ENCODE assay signal across 8 mouse cellular contexts in the genomic region with DNA sequence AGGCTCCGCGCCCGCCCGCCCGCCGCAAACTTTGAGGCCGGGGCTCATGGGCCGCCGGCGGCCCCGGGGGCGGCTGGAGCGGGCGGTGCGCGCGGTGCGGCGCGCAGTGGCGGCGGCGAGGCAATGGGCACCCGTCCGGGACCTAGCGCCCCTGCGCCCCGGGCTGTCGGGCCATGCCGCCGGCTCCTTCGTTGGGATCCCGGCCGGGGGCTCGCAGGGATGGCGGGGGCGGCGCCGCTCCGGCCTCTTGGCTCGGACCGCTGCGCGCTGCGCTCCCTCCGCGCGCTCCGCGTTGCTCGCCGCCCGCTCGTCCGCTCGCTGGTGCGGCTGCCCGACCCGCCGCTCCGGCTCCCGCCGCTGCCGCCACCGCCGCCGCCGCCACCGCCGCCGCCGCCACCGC. TPM values are rescaled to one million over a fixed set of nuclear protein-coding genes. Genes with fewer than 3 reads are reported as not detected.
DNase-seq lines count a peak whose midpoint lies in the region; ATAC-seq and TF ChIP-seq lines count a peak whose summit lies in the region.

Cabp7 (minus strand) TSS at position 46 of the 400 bp plus-strand sequence.

- ATAC-seq in embryonic facial prominence, embryonic 15.5 days (ENCODE audit: insufficient number of reproducible peaks, low FRiP score, low TSS enrichment, low read depth): no peak
- ATAC-seq in intestine, embryonic 15.5 days: 0 out of 2 replicates have a peak, but pooled peaks have one; percentile 18
- peak; percentile 14; the same call in 1 of the 2 replicates for ATAC-seq in midbrain, postnatal 0 days (ENCODE audit: low FRiP score)

- DNase-seq in left cerebral cortex, adult 2 months (ENCODE audit: extremely low spot score in 1 of 2, low spot score in 2 of 2): no peak
- DNase-seq in left cerebral cortex, postnatal 4 days: no peak
- no peak for DNase-seq in midbrain, postnatal 0 days (ENCODE audit: low spot score)
- no peak for DNase-seq in adrenal gland, adult 8-10 months
- DNase-seq in cerebellum, postnatal 4 days (ENCODE audit: low spot score in 2 of 2): no peak
- no peak for DNase-seq in thymus, postnatal 14 days

- H3K4me1 ChIP-seq in embryonic facial prominence, embryonic 15.5 days: peaks cover 19% of the 10 kb centered on the region
- H3K4me1 ChIP-seq in intestine, embryonic 15.5 days (replicated peaks): peaks cover 13% of the 10 kb centered on the region
- H3K4me1 ChIP-seq in midbrain, postnatal 0 days (ENCODE audit: insufficient read depth, low read length): 0 out of 2 replicates have a peak, but pooled peaks cover 3% of the 10 kb centered on the region

- intact Hi-C loops in left cerebral cortex, adult 2 months (cut with DNase I): loop anchor here (5.0 kb wide), 1 partner anchor 76 kb away; no protein-coding TSS in a partner anchor
- intact Hi-C loops in left cerebral cortex, postnatal 4 days (cut with DNase I): no loop called here

- H3K27ac ChIP-seq in left cerebral cortex, adult 2 months: no peak within 1 kb of the TSS
- no peak within 1 kb of the TSS for H3K27ac ChIP-seq in embryonic facial prominence, embryonic 15.5 days (replicated peaks)
- no peak within 1 kb of the TSS for H3K27ac ChIP-seq in intestine, embryonic 15.5 days
- no peak within 1 kb of the TSS for H3K27ac ChIP-seq in midbrain, postnatal 0 days (ENCODE audit: low read depth, low read length)

- H3K9me3 ChIP-seq in embryonic facial prominence, embryonic 15.5 days (replicated peaks): no peaks in the 10 kb centered on the region
- no peaks in the 10 kb centered on the region for H3K9me3 ChIP-seq in intestine, embryonic 15.5 days
- H3K9me3 ChIP-seq in midbrain, postnatal 0 days (ENCODE audit: low read length): no peaks in the 10 kb centered on the region

- H3K9ac ChIP-seq in embryonic facial prominence, embryonic 15.5 days: no peak within 1 kb of the TSS
- H3K9ac ChIP-seq in intestine, embryonic 15.5 days: 0 out of 2 replicates have a peak within 1 kb of the TSS, but pooled peaks have one; percentile 4
- peak within 1 kb of the TSS; percentile 61 for H3K9ac ChIP-seq in midbrain, postnatal 0 days (replicated peaks; ENCODE audit: low read length, poor library complexity, severe bottlenecking)

- no peaks in the 10 kb centered on the region for H3K36me3 ChIP-seq in embryonic facial prominence, embryonic 15.5 days
- no peaks in the 10 kb centered on the region for H3K36me3 ChIP-seq in intestine, embryonic 15.5 days
- no peaks in the 10 kb centered on the region for H3K36me3 ChIP-seq in midbrain, postnatal 0 days (ENCODE audit: insufficient read depth, low read length)

- H3K4me3 ChIP-seq in left cerebral cortex, adult 2 months: peak within 1 kb of the TSS; percentile 49
- H3K4me3 ChIP-seq in embryonic facial prominence, embryonic 15.5 days (replicated peaks): peak within 1 kb of the TSS; percentile 51
- H3K4me3 ChIP-seq in intestine, embryonic 15.5 days (replicated peaks): peak within 1 kb of the TSS; percentile 49
- peak within 1 kb of the TSS; percentile 67 for H3K4me3 ChIP-seq in midbrain, postnatal 0 days (ENCODE audit: low read depth, low read length)

- peak within 1 kb of the TSS; percentile 98 for H3K4me2 ChIP-seq in embryonic facial prominence, embryonic 15.5 days (replicated peaks)
- H3K4me2 ChIP-seq in intestine, embryonic 15.5 days (replicated peaks): peak within 1 kb of the TSS; percentile 94
- H3K4me2 ChIP-seq in midbrain, postnatal 0 days (ENCODE audit: low read depth, low read length, poor library complexity, severe bottlenecking): peak within 1 kb of the TSS; percentile 99

- no peak for TF ChIP-seq CTCF in left cerebral cortex, adult 2 months (IDR thresholded peaks at IDR 0.05)
- no peak for TF ChIP-seq CTCF in midbrain, postnatal 0 days (IDR thresholded peaks at IDR 0.05)

- WGBS in embryonic facial prominence, embryonic 15.5 days: 3% methylated on average over 49 of the region's 73 CpGs
- WGBS in intestine, embryonic 15.5 days: under 1% methylated on average over 49 of the region's 73 CpGs
- under 1% methylated on average over 25 of the region's 73 CpGs for WGBS in midbrain, postnatal 0 days

- H3K27me3 ChIP-seq in embryonic facial prominence, embryonic 15.5 days: peaks cover 84% of the 10 kb centered on the region
- peaks cover 84% of the 10 kb centered on the region for H3K27me3 ChIP-seq in intestine, embryonic 15.5 days (replicated peaks)
- H3K27me3 ChIP-seq in midbrain, postnatal 0 days (ENCODE audit: insufficient read depth, low read length): peaks cover 48% of the 10 kb centered on the region; the same call in 1 of the 2 replicates

RNA-seq across cellular contexts. Expression of gene Cabp7, which starts in this region (rescaled TPM):
- 10 to 100 TPM; 15.6 to 22.7 TPM for total RNA-seq in left cerebral cortex, adult 2 months (2021)
- 1 to 10 TPM; 2.2 to 4.3 TPM for total RNA-seq in left cerebral cortex, postnatal 4 days (2021)
- polyA plus RNA-seq in embryonic facial prominence, embryonic 15.5 days (2015; fragmentation: Nextera tagmentation; extraction: Ambion mirVana): 0.09 and 0.28 TPM in 2 replicates
- polyA plus RNA-seq in intestine, embryonic 15.5 days (2015; fragmentation: Nextera tagmentation; extraction: Ambion mirVana): 0.13 and 0.21 TPM in 2 replicates
- total RNA-seq in midbrain, postnatal 0 days (2014; rRNA removed): 13.1 and 15.7 TPM in 2 replicates
- polyA plus RNA-seq in midbrain, postnatal 0 days (2015; fragmentation: Nextera tagmentation; extraction: Ambion mirVana): 1.8 and 2.1 TPM in 2 replicates
- total RNA-seq in adrenal gland, adult 8-10 months (2022): under 1 TPM in 3 of 4 experiments, not detected in 1; 0.12 to 0.86 (median 0.14) TPM

Comparison
In these comparisons a context has a peak if more than half of its experiments do, and no peak if none do; other contexts are left out.
1. Peak in ATAC-seq, H3K4me3 ChIP-seq, H3K9ac ChIP-seq and H3K4me2 ChIP-seq in intestine, embryonic 15.5 days; RNA of the gene not detected or under 1 TPM.